Mouse (Mus musculus) monocyte, adult 59 days (primary cell): ENCODE measurements around the gene Zfp967. TPM values are rescaled to one million over a fixed set of nuclear protein-coding genes. Genes with fewer than 3 reads are reported as not detected.

ENCODE experiments used
- total RNA-seq, 2 experiments: library from RNA; stranded (reverse); gene quantifications; one replicate each; pipeline ENCODE4 v1.2.4; 2023

The Zfp967 gene
- not detected for total RNA-seq

GRCm38 (mm10) chr2:176520756-176521155 is at the start of gene Zfp967:
Gene Zfp967, plus strand, starts transcription at chr2:176521056.

GRCm38 (mm10) chr2:176486683-176487082 is 34.2 kb upstream of the Zfp967 start, which contains the start of gene Gm14434:
Gene Gm14434, minus strand, starts transcription at chr2:176486783.

Other genes with a start within 250 kb of the Zfp967 start
- gene Gm11009, start 201.6 kb upstream of the Zfp967 start, total RNA-seq: not detected
- gene Gm14435, start 97.5 kb upstream of the Zfp967 start, total RNA-seq: not detected
- not detected for gene Gm14434, start 34.3 kb upstream of the Zfp967 start, total RNA-seq
- gene Gm14308, start 115.3 kb downstream of the Zfp967 start, total RNA-seq: 1 to 10 TPM; 2.1 to 5.1 TPM
- gene Zfp973, start 149.5 kb downstream of the Zfp967 start, total RNA-seq: 1 to 10 TPM; 2.2 to 3.9 TPM
- 1 to 10 TPM; 2.1 to 2.5 TPM for gene Gm14305, start 187.3 kb downstream of the Zfp967 start, total RNA-seq